Mouse (Mus musculus) thymus, postnatal 4 days (tissue): ENCODE results near the gene Fam198b.

Experiments
- DNase-seq: peaks from one replicate; pipeline ENCODE4 v3.0.0; 2021

The Fam198b gene

GRCm38 (mm10) chr3:79884305-79884704 lies at the start of gene Fam198b:
Fam198b (plus strand) TSS chr3:79884533.
- DNase-seq, result no peak

- DNase-seq, result peak; percentile 51
Observed at GRCm38 (mm10) chr3:79838751-79839150, 45.6 kb upstream of the Fam198b start.

- DNase-seq, result no peak
Observed at GRCm38 (mm10) chr3:79841475-79841874, 42.9 kb upstream of the Fam198b start.

GRCm38 (mm10) chr3:79842165-79842564 lies 42.2 kb upstream of the Fam198b start:
- DNase-seq, result peak; percentile 60

GRCm38 (mm10) chr3:79842616-79843016 lies 41.7 kb upstream of the Fam198b start:
- DNase-seq, result peak; percentile 71

GRCm38 (mm10) chr3:79843999-79844398 lies 40.3 kb upstream of the Fam198b start:
- no peak for DNase-seq

- DNase-seq, result no peak
Observed at GRCm38 (mm10) chr3:79846633-79847032, 37.7 kb upstream of the Fam198b start.

- DNase-seq, result no peak
Observed at GRCm38 (mm10) chr3:79848841-79849240, 35.5 kb upstream of the Fam198b start.

GRCm38 (mm10) chr3:79849621-79850020 lies 34.7 kb upstream of the Fam198b start:
- DNase-seq, result no peak

- DNase-seq, result no peak
Observed at GRCm38 (mm10) chr3:79850656-79851055, 33.7 kb upstream of the Fam198b start.

- no peak for DNase-seq
Observed at GRCm38 (mm10) chr3:79852108-79852507, 32.2 kb upstream of the Fam198b start.

GRCm38 (mm10) chr3:79852654-79853166 lies 31.6 kb upstream of the Fam198b start, which contains the start of gene Tmem144:
Tmem144 (minus strand) TSS chr3:79852773.
- DNase-seq, result no peak

GRCm38 (mm10) chr3:79857780-79858179 lies 26.6 kb upstream of the Fam198b start:
- DNase-seq, result no peak

- no peak for DNase-seq
Observed at GRCm38 (mm10) chr3:79858221-79858620, 26.1 kb upstream of the Fam198b start.

- no peak for DNase-seq
Observed at GRCm38 (mm10) chr3:79864824-79865223, 19.5 kb upstream of the Fam198b start.

- DNase-seq, result no peak
Observed at GRCm38 (mm10) chr3:79866089-79866488, 18.2 kb upstream of the Fam198b start.

- DNase-seq, result no peak
Observed at GRCm38 (mm10) chr3:79866526-79866925, 17.8 kb upstream of the Fam198b start.

- no peak for DNase-seq
Observed at GRCm38 (mm10) chr3:79867121-79867709, 17.1 kb upstream of the Fam198b start.

- DNase-seq, result no peak
Observed at GRCm38 (mm10) chr3:79875471-79875870, 8.9 kb upstream of the Fam198b start.

- no peak for DNase-seq
Observed at GRCm38 (mm10) chr3:79878350-79878749, 6.0 kb upstream of the Fam198b start.

- no peak for DNase-seq
Observed at GRCm38 (mm10) chr3:79879246-79879645, 5.1 kb upstream of the Fam198b start.

- DNase-seq, result no peak
Observed at GRCm38 (mm10) chr3:79881645-79882044, 2.7 kb upstream of the Fam198b start.

GRCm38 (mm10) chr3:79883092-79883491 lies 1.2 kb upstream of the Fam198b start:
- peak; percentile 67 for DNase-seq

GRCm38 (mm10) chr3:79884761-79885189 lies 442 bp downstream of the Fam198b start:
- DNase-seq, result peak; percentile 56
